Mouse (Mus musculus) gastrocnemius, postnatal 36 days (tissue): ENCODE data around the gene Pou6f1. TPM values are rescaled to one million over a fixed set of nuclear protein-coding genes. Genes with fewer than 3 reads are reported as not detected.
"Not testable (repeated sequence)": the region's sequence is repeated elsewhere in the genome, so short reads cannot be mapped to it uniquely, and the experiment has no call there.

Experiments used
- DNase-seq, 2 experiments: peaks; one replicate each; pipeline ENCODE4 v3.0.0; 2022
- intact Hi-C: fragments of 180-260 bp; cut with DNase I; formaldehyde crosslinking; loops from one replicate; pipeline ENCODE4 v1.15.1; 2025
- total RNA-seq, 2 experiments: library from RNA; stranded (reverse); gene quantifications; 2 replicates each; pipeline ENCODE4 v1.2.3; 2021

The Pou6f1 gene
- total RNA-seq, 2 experiments from 2014 or later, result 10.4 to 14.1 TPM

GRCm38 (mm10) chr15:100585931-100586330 lies 13.9 kb downstream of the Pou6f1 start:
- no peak for DNase-seq
- intact Hi-C loops, result no loop called here

GRCm38 (mm10) chr15:100580108-100580507 lies 19.7 kb downstream of the Pou6f1 start:
- DNase-seq, result no peak
- intact Hi-C loops, result no loop called here

GRCm38 (mm10) chr15:100577972-100578371 lies 21.8 kb downstream of the Pou6f1 start:
- intact Hi-C loops, result no loop called here
- DNase-seq, result no peak

- DNase-seq, result no peak
- intact Hi-C loops, result no loop called here
These were observed 23.0 kb downstream of the Pou6f1 start for GRCm38 (mm10) chr15:100576810-100577209.

- intact Hi-C loops, result no loop called here
- no peak for DNase-seq
These were observed 23.4 kb downstream of the Pou6f1 start for GRCm38 (mm10) chr15:100576392-100576791.

GRCm38 (mm10) chr15:100575366-100575765 lies 24.4 kb downstream of the Pou6f1 start:
- intact Hi-C loops, result no loop called here
- DNase-seq, result no peak

- intact Hi-C loops, result no loop called here
- DNase-seq, result no peak
These were observed 25.4 kb downstream of the Pou6f1 start for GRCm38 (mm10) chr15:100574378-100574777.

GRCm38 (mm10) chr15:100573946-100574345 lies 25.8 kb downstream of the Pou6f1 start:
- DNase-seq, result no peak
- intact Hi-C loops, result no loop called here

GRCm38 (mm10) chr15:100569239-100569638 lies 30.5 kb downstream of the Pou6f1 start:
- intact Hi-C loops, result no loop called here

GRCm38 (mm10) chr15:100566531-100566930 lies 33.3 kb downstream of the Pou6f1 start:
- no peak for DNase-seq
- intact Hi-C loops, result no loop called here

More at GRCm38 (mm10) chr15:100569239-100569638, 30.5 kb downstream of the Pou6f1 start:
- no peak for DNase-seq

- DNase-seq, result no peak
- intact Hi-C loops, result no loop called here
These were observed 41.9 kb downstream of the Pou6f1 start for GRCm38 (mm10) chr15:100557705-100558433.

GRCm38 (mm10) chr15:100556378-100556777 lies 43.4 kb downstream of the Pou6f1 start:
- intact Hi-C loops, result no loop called here
- no peak for DNase-seq

- DNase-seq, result no peak
- intact Hi-C loops, result no loop called here
These were observed 43.8 kb downstream of the Pou6f1 start for GRCm38 (mm10) chr15:100555965-100556364.

GRCm38 (mm10) chr15:100551326-100552307 lies 48.2 kb downstream of the Pou6f1 start, which contains the start of gene Tfcp2:
TSS of gene Tfcp2 (minus strand) at chr15:100552008.
- intact Hi-C loops, result loop anchor here (5.0 kb wide), 1 partner anchor 51 kb away; no protein-coding TSS in a partner anchor
- peak; percentile 97 to 99 for DNase-seq

GRCm38 (mm10) chr15:100550280-100550679 lies 49.5 kb downstream of the Pou6f1 start:
- intact Hi-C loops, result loop anchor here (5.0 kb wide), 1 partner anchor 52 kb away; no protein-coding TSS in a partner anchor

GRCm38 (mm10) chr15:100543651-100544030 lies 56.1 kb downstream of the Pou6f1 start:
- intact Hi-C loops, result loop anchor here (5.0 kb wide), 1 partner anchor 139 kb away; no protein-coding TSS in a partner anchor
- DNase-seq, result not testable (repeated sequence)

More at GRCm38 (mm10) chr15:100550280-100550679, 49.5 kb downstream of the Pou6f1 start:
- DNase-seq, result no peak

- intact Hi-C loops, result loop anchor here (5.0 kb wide), 1 partner anchor 139 kb away; no protein-coding TSS in a partner anchor
- DNase-seq, result not testable (repeated sequence)
These were observed 56.7 kb downstream of the Pou6f1 start for GRCm38 (mm10) chr15:100542876-100543650.

- DNase-seq, result no peak
- intact Hi-C loops, result loop anchor here (5.0 kb wide), 1 partner anchor 141 kb away; no protein-coding TSS in a partner anchor
These were observed 58.4 kb downstream of the Pou6f1 start for GRCm38 (mm10) chr15:100541426-100541825.

- intact Hi-C loops, result loop anchor here (5.0 kb wide), 1 partner anchor 141 kb away; no protein-coding TSS in a partner anchor
- DNase-seq, result not testable (repeated sequence)
These were observed 58.8 kb downstream of the Pou6f1 start for GRCm38 (mm10) chr15:100541001-100541400.

- intact Hi-C loops, result loop anchor here (2.0 kb wide), 1 partner anchor 73 kb away; no protein-coding TSS in a partner anchor
- no peak for DNase-seq
These were observed 60.4 kb downstream of the Pou6f1 start for GRCm38 (mm10) chr15:100539411-100539810.
